Mouse (Mus musculus) brain, embryonic 14.5 days (tissue): ENCODE data around the gene Map3k20. TPM values are rescaled to one million over a fixed set of nuclear protein-coding genes. Genes with fewer than 3 reads are reported as not detected.

ENCODE experiments used
- DNase-seq: peaks from one replicate; pipeline ENCODE4 v3.0.0-alpha.2; 2011; ENCODE audit warnings: low read depth
- CTCF ChIP-seq: fragments of 200-500 bp; IDR thresholded peaks from 2 replicates; pipeline ENCODE4 v1.5.1; 2012; ENCODE audit warnings: inconsistent platforms, mild to moderate bottlenecking, moderate library complexity, borderline replicate concordance; ENCODE audit not compliant: insufficient read depth, insufficient read length; ENCODE audit errors: extremely low read depth
- POLR2A ChIP-seq: fragments of 200-500 bp; IDR thresholded peaks from 2 replicates; pipeline ENCODE4 v1.6.1; 2012; ENCODE audit warnings: mild to moderate bottlenecking, inconsistent platforms, borderline replicate concordance; ENCODE audit not compliant: poor library complexity, insufficient read depth, insufficient read length, severe bottlenecking; ENCODE audit errors: extremely low read depth
- polyA plus RNA-seq: library from polyadenylated mRNA; depleted of rRNA; stranded (reverse); fragments of >200 nt; gene quantifications from 2 replicates; pipeline ENCODE4 v1.2.3, GENCODE M21; 2012

Map3k20 gene
- polyA plus RNA-seq, 1 experiment: 6.4 TPM

GRCm38 (mm10) chr2:72446615-72447014, 161.2 kb downstream of the Map3k20 start:
- DNase-seq: no peak
- no peak for TF ChIP-seq CTCF
- no peak for TF ChIP-seq POLR2A

- no peak for DNase-seq
- no peak for TF ChIP-seq POLR2A
Measured at GRCm38 (mm10) chr2:72453563-72453962, 168.1 kb downstream of the Map3k20 start.

- TF ChIP-seq POLR2A (no peak), CTCF (no peak)
- DNase-seq: no peak
Measured at GRCm38 (mm10) chr2:72456189-72456588, 170.8 kb downstream of the Map3k20 start.

GRCm38 (mm10) chr2:72464376-72465014, 179.1 kb downstream of the Map3k20 start:
- TF ChIP-seq POLR2A (no peak), CTCF (no peak)
- DNase-seq: no peak

GRCm38 (mm10) chr2:72467604-72468003, 182.2 kb downstream of the Map3k20 start:
- TF ChIP-seq CTCF (no peak), POLR2A (no peak)

GRCm38 (mm10) chr2:72471415-72472070, 186.1 kb downstream of the Map3k20 start:
- TF ChIP-seq CTCF (no peak), POLR2A (no peak)
- DNase-seq: no peak

More at GRCm38 (mm10) chr2:72467604-72468003, 182.2 kb downstream of the Map3k20 start:
- DNase-seq: no peak

GRCm38 (mm10) chr2:72474531-72475287, 189.3 kb downstream of the Map3k20 start:
- peak; percentile 77 for DNase-seq
- no peak for TF ChIP-seq POLR2A
- no peak for TF ChIP-seq CTCF

GRCm38 (mm10) chr2:72475423-72475796, 190.0 kb downstream of the Map3k20 start:
- no peak for DNase-seq
- TF ChIP-seq POLR2A (no peak), CTCF (no peak)

- DNase-seq: peak; percentile 89
- TF ChIP-seq CTCF (no peak), POLR2A (peak; percentile 46; the same call in 1 of the 2 replicates)
Measured at GRCm38 (mm10) chr2:72475797-72476485, 190.5 kb downstream of the Map3k20 start, which contains the start of gene Cdca7. TSS of gene Cdca7 (plus strand) at chr2:72476159.

GRCm38 (mm10) chr2:72476486-72477211, 191.2 kb downstream of the Map3k20 start:
- TF ChIP-seq CTCF: no peak
- TF ChIP-seq POLR2A: no peak
- peak; percentile 80 for DNase-seq
